Mouse (Mus musculus): ENCODE data around the gene Itpr1. TPM values are rescaled to one million over a fixed set of nuclear protein-coding genes. Genes with fewer than 3 reads are reported as not detected.

Gene Itpr1
- polyA plus RNA-seq, 1 experiment, result 0.07 TPM

GRCm38 (mm10) chr6:108510101-108510500 lies 297.2 kb downstream of the Itpr1 start:
- no peaks in the 10 kb centered on the region; the same call in none of the 2 replicates for H3K4me1 ChIP-seq (ENCODE audit: control insufficient read depth)
- no peak for TF ChIP-seq GATA1 (IDR thresholded peaks at IDR 0.05; ENCODE audit: low read length)
- no peak for TF ChIP-seq TAL1 (IDR thresholded peaks at IDR 0.05; ENCODE audit: low read length)
- H3K9me3 ChIP-seq (ENCODE audit: control insufficient read depth, low read length), result no peaks in the 10 kb centered on the region
- H3K4me3 ChIP-seq (replicated peaks), result no peak overlapping the region
- no peaks in the 10 kb centered on the region for H3K36me3 ChIP-seq (ENCODE audit: control insufficient read depth)
- H3K27me3 ChIP-seq (ENCODE audit: control insufficient read depth), result no peaks in the 10 kb centered on the region

- Histone ChIP-seq H3K4me1 (ENCODE audit: control insufficient read depth) (no peaks in the 10 kb centered on the region; the same call in none of the 2 replicates), H3K27me3 (ENCODE audit: control insufficient read depth) (no peaks in the 10 kb centered on the region), H3K4me3 (replicated peaks) (no peak overlapping the region), H3K9me3 (ENCODE audit: control insufficient read depth, low read length) (no peaks in the 10 kb centered on the region), H3K36me3 (ENCODE audit: control insufficient read depth) (no peaks in the 10 kb centered on the region)
- TF ChIP-seq GATA1 (IDR thresholded peaks at IDR 0.05; ENCODE audit: low read length), result no peak
- no peak for TF ChIP-seq TAL1 (IDR thresholded peaks at IDR 0.05; ENCODE audit: low read length)
Measured at GRCm38 (mm10) chr6:108512097-108512496, 299.2 kb downstream of the Itpr1 start.

GRCm38 (mm10) chr6:108512994-108513393 lies 300.1 kb downstream of the Itpr1 start:
- H3K36me3 ChIP-seq (ENCODE audit: control insufficient read depth), result no peaks in the 10 kb centered on the region
- peaks cover 4% of the 10 kb centered on the region for H3K4me1 ChIP-seq (ENCODE audit: control insufficient read depth)
- H3K9me3 ChIP-seq (ENCODE audit: control insufficient read depth, low read length), result no peaks in the 10 kb centered on the region
- H3K27me3 ChIP-seq (ENCODE audit: control insufficient read depth), result no peaks in the 10 kb centered on the region
- TF ChIP-seq TAL1 (IDR thresholded peaks at IDR 0.05; ENCODE audit: low read length) (no peak), GATA1 (IDR thresholded peaks at IDR 0.05; ENCODE audit: low read length) (no peak)
- H3K4me3 ChIP-seq (replicated peaks), result no peak overlapping the region

- Histone ChIP-seq H3K4me3 (replicated peaks) (no peak overlapping the region), H3K9me3 (ENCODE audit: control insufficient read depth, low read length) (no peaks in the 10 kb centered on the region), H3K36me3 (ENCODE audit: control insufficient read depth) (peaks cover 2% of the 10 kb centered on the region; the same call in 1 of the 2 replicates), H3K27me3 (ENCODE audit: control insufficient read depth) (no peaks in the 10 kb centered on the region), H3K4me1 (ENCODE audit: control insufficient read depth) (peaks cover 8% of the 10 kb centered on the region; the same call in 1 of the 2 replicates)
- TF ChIP-seq TAL1 (IDR thresholded peaks at IDR 0.05; ENCODE audit: low read length) (no peak), GATA1 (IDR thresholded peaks at IDR 0.05; ENCODE audit: low read length) (no peak)
Measured at GRCm38 (mm10) chr6:108516248-108516647, 303.4 kb downstream of the Itpr1 start.

- H3K27me3 ChIP-seq (ENCODE audit: control insufficient read depth), result no peaks in the 10 kb centered on the region
- peaks cover 8% of the 10 kb centered on the region; the same call in 1 of the 2 replicates for H3K4me1 ChIP-seq (ENCODE audit: control insufficient read depth)
- no peak for TF ChIP-seq TAL1 (IDR thresholded peaks at IDR 0.05; ENCODE audit: low read length)
- no peak for TF ChIP-seq GATA1 (IDR thresholded peaks at IDR 0.05; ENCODE audit: low read length)
- no peaks in the 10 kb centered on the region for H3K9me3 ChIP-seq (ENCODE audit: control insufficient read depth, low read length)
- no peak overlapping the region for H3K4me3 ChIP-seq (replicated peaks)
- H3K36me3 ChIP-seq (ENCODE audit: control insufficient read depth), result peaks cover 2% of the 10 kb centered on the region; the same call in 1 of the 2 replicates
Measured at GRCm38 (mm10) chr6:108517241-108517981, 304.5 kb downstream of the Itpr1 start.

- no peaks in the 10 kb centered on the region for H3K27me3 ChIP-seq (ENCODE audit: control insufficient read depth)
- peaks cover 2% of the 10 kb centered on the region; the same call in 1 of the 2 replicates for H3K36me3 ChIP-seq (ENCODE audit: control insufficient read depth)
- H3K4me3 ChIP-seq (replicated peaks), result no peak overlapping the region
- no peak for TF ChIP-seq TAL1 (IDR thresholded peaks at IDR 0.05; ENCODE audit: low read length)
- TF ChIP-seq GATA1 (IDR thresholded peaks at IDR 0.05; ENCODE audit: low read length), result no peak
- peaks cover 9% of the 10 kb centered on the region; the same call in 1 of the 2 replicates for H3K4me1 ChIP-seq (ENCODE audit: control insufficient read depth)
- no peaks in the 10 kb centered on the region for H3K9me3 ChIP-seq (ENCODE audit: control insufficient read depth, low read length)
Measured at GRCm38 (mm10) chr6:108517986-108518385, 305.1 kb downstream of the Itpr1 start.

GRCm38 (mm10) chr6:108518552-108518951 lies 305.7 kb downstream of the Itpr1 start:
- Histone ChIP-seq H3K9me3 (ENCODE audit: control insufficient read depth, low read length) (no peaks in the 10 kb centered on the region), H3K4me1 (ENCODE audit: control insufficient read depth) (peaks cover 15% of the 10 kb centered on the region), H3K4me3 (replicated peaks) (no peak overlapping the region), H3K36me3 (ENCODE audit: control insufficient read depth) (peaks cover 7% of the 10 kb centered on the region), H3K27me3 (ENCODE audit: control insufficient read depth) (no peaks in the 10 kb centered on the region)
- no peak for TF ChIP-seq GATA1 (IDR thresholded peaks at IDR 0.05; ENCODE audit: low read length)
- no peak for TF ChIP-seq TAL1 (IDR thresholded peaks at IDR 0.05; ENCODE audit: low read length)

GRCm38 (mm10) chr6:108519327-108519726 lies 306.4 kb downstream of the Itpr1 start:
- TF ChIP-seq GATA1 (IDR thresholded peaks at IDR 0.05; ENCODE audit: low read length) (no peak), TAL1 (IDR thresholded peaks at IDR 0.05; ENCODE audit: low read length) (no peak)
- Histone ChIP-seq H3K36me3 (ENCODE audit: control insufficient read depth) (peaks cover 9% of the 10 kb centered on the region), H3K4me3 (replicated peaks) (no peak overlapping the region), H3K27me3 (ENCODE audit: control insufficient read depth) (no peaks in the 10 kb centered on the region), H3K4me1 (ENCODE audit: control insufficient read depth) (peaks cover 20% of the 10 kb centered on the region), H3K9me3 (ENCODE audit: control insufficient read depth, low read length) (no peaks in the 10 kb centered on the region)

GRCm38 (mm10) chr6:108523956-108524616 lies 311.2 kb downstream of the Itpr1 start:
- H3K4me3 ChIP-seq (replicated peaks), result no peak overlapping the region
- no peaks in the 10 kb centered on the region for H3K27me3 ChIP-seq (ENCODE audit: control insufficient read depth)
- H3K9me3 ChIP-seq (ENCODE audit: control insufficient read depth, low read length), result no peaks in the 10 kb centered on the region
- peaks cover 23% of the 10 kb centered on the region for H3K36me3 ChIP-seq (ENCODE audit: control insufficient read depth)
- peaks cover 51% of the 10 kb centered on the region for H3K4me1 ChIP-seq (ENCODE audit: control insufficient read depth)
- no peak for TF ChIP-seq TAL1 (IDR thresholded peaks at IDR 0.05; ENCODE audit: low read length)

Measured in erythroblast, embryonic 14.5 days (primary cell).